Mouse (Mus musculus): ENCODE results near the gene Slc35f1. TPM values are rescaled to one million over a fixed set of nuclear protein-coding genes. Genes with fewer than 3 reads are reported as not detected.

The Slc35f1 gene
- 10 to 100 TPM; 83.1 to 86.2 TPM for total RNA-seq (2021)

DNA sequence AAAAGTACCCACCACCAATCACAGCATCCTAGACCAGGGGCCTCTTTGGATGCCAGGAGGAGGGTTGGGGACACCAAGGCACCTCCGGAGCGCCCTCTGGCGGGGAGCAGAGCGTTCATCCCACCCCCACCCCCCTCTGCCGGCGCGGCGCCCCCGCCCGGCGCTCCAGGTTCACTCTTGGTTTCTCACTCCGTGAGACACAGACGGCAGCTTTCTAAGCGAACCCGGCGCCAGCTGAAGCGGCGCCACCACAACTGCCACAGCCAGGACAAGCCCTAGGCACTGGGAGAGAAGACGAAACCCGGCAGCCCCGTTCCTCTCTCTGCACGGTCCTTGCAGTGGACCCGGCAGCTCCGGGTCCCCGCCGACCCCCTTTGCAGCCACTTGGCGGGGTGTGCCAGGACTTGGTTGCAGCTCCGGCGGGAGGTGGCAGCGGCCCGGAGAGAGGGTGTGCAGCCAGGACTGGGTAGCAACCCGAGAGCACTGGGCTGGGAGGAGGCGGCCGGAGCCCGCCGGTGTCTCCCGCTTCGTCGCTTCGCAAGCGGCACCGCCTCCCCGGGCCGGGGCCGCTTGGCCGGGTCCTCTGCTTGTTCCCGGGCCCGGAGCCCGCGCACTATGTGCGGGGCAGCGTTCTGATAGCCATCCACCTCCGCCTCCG lies at the start of gene Slc35f1:
Gene Slc35f1 (plus strand): TSS at position 200 of the 658 bp plus-strand sequence.
- intact Hi-C loops (cut with DNase I), result loop anchor here (5.0 kb wide), 2 partner anchors 153 to 258 kb away; no protein-coding TSS in a partner anchor

GRCm38 (mm10) chr10:52671234-52671633 lies 19.1 kb upstream of the Slc35f1 start:
- DNase-seq (ENCODE audit: extremely low spot score in 1 of 2, low spot score in 2 of 2), result no peak
- intact Hi-C loops (cut with DNase I), result no loop called here

More for the DNA sequence above, at the start of gene Slc35f1:
- DNase-seq (ENCODE audit: extremely low spot score in 1 of 2, low spot score in 2 of 2), result peak; percentile 74 to 88

DNA sequence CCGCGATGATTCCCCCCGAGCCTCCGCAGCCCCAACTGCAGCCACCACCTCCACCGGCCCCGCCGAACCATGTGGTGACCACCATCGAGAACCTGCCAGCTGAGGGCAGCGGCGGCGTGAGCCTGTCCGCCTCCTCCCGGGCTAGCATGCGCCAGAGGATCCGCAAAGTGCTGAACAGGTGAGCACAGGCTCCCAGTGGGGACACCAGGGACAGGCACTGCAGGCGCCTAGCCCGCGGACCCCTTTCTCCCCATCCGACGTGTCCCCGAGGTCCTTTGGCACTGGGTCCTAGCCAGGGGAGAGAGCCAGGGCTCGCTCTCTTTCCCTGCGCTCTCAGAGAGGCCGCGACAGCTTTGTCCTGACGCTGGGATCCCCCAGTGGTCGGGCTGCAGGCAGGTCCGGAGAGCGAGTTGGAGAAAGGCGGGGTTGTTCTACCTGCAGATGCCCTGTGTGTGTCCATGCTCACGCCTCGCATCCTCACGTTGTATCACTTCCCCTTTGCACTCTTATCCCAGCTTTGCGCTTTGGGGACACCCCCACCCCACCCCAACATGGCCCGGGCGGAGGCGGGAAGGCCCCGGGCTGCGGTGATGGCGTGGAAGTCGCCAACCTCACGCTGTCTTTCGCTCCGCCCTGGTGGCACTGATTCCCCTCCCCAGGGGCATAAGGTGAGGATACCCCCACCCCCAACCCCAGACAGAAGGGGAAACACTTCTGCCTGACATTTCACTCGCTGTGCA lies 829 bp downstream of the Slc35f1 start:
- intact Hi-C loops (cut with DNase I), result loop anchor here (5.0 kb wide), 2 partner anchors 154 to 259 kb away; no protein-coding TSS in a partner anchor
- peak in 1 of 2 experiments; percentile 52 for DNase-seq (ENCODE audit: extremely low spot score in 1 of 2, low spot score in 2 of 2)

DNA sequence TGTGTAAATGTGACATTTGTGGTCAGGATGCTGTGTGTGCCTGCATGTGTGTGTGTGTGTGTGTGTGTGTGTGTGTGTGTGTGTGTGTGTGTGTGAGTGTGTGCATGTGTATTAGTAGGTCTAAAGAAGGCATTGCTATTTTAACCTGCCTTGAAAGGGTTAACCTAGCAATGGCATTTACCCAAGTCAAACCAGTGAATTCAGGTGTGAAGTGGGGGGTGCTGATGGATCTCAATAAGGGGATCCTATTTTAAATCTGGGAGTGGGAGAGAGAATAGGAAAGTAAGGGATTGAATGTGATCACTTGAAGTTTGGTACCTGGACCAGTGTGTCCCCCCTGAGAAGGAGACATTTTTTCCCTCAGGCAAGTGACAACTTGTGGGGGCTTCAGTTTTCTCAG lies 13.4 kb downstream of the Slc35f1 start:
- no peak for DNase-seq (ENCODE audit: extremely low spot score in 1 of 2, low spot score in 2 of 2)

GRCm38 (mm10) chr10:52704101-52705051 lies 14.0 kb downstream of the Slc35f1 start:
- intact Hi-C loops (cut with DNase I), result no loop called here
- peak; percentile 50 to 76 for DNase-seq (ENCODE audit: extremely low spot score in 1 of 2, low spot score in 2 of 2)

More for the DNA sequence above, 13.4 kb downstream of the Slc35f1 start:
- intact Hi-C loops (cut with DNase I), result no loop called here

DNA sequence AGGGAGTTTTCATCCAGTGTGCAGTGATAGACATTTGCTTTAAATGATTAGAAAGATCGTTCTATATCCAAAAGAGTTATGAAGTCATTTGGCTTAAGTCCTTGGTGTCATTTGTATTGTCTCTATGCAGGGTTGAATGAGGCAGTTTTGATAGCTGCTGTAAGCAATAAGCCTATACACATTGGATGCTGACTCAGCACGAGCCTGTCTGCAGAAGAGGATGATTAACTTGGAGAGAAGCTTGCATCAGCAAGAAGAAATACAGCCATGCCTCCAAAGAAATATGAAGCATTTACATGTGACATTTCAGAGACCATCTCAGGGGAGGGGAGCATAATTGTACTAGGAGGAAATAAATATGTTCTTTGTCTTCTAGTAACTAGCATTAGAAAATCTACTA lies 19.1 kb downstream of the Slc35f1 start:
- intact Hi-C loops (cut with DNase I), result no loop called here
- DNase-seq (ENCODE audit: extremely low spot score in 1 of 2, low spot score in 2 of 2), result no peak

DNA sequence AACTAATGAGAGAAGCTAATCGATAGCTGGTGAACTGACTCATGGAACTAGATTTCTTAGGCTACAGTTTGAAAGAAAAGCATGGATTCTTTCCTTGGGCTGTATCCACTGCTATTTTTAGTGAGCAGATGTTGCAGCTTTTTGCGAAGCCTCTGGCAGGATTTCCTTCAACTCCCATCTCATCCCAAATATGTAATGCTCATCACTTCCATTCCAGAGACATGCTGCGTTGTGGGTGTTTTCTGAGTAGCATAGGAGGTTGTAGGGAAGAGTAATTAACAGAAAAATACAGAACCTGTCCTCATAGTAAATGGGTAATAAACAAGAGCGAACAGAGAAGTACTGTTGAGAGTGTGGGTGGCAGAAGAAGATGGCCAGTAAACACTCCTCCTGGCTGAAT lies 21.8 kb downstream of the Slc35f1 start:
- intact Hi-C loops (cut with DNase I), result no loop called here
- DNase-seq (ENCODE audit: extremely low spot score in 1 of 2, low spot score in 2 of 2), result peak in 1 of 2 experiments; percentile 23

GRCm38 (mm10) chr10:52714557-52714956 lies 24.2 kb downstream of the Slc35f1 start:
- intact Hi-C loops (cut with DNase I), result no loop called here
- DNase-seq (ENCODE audit: extremely low spot score in 1 of 2, low spot score in 2 of 2), result no peak

- intact Hi-C loops (cut with DNase I), result no loop called here
- DNase-seq (ENCODE audit: extremely low spot score in 1 of 2, low spot score in 2 of 2), result no peak
Observed at GRCm38 (mm10) chr10:52715146-52715545, 24.8 kb downstream of the Slc35f1 start.

DNA sequence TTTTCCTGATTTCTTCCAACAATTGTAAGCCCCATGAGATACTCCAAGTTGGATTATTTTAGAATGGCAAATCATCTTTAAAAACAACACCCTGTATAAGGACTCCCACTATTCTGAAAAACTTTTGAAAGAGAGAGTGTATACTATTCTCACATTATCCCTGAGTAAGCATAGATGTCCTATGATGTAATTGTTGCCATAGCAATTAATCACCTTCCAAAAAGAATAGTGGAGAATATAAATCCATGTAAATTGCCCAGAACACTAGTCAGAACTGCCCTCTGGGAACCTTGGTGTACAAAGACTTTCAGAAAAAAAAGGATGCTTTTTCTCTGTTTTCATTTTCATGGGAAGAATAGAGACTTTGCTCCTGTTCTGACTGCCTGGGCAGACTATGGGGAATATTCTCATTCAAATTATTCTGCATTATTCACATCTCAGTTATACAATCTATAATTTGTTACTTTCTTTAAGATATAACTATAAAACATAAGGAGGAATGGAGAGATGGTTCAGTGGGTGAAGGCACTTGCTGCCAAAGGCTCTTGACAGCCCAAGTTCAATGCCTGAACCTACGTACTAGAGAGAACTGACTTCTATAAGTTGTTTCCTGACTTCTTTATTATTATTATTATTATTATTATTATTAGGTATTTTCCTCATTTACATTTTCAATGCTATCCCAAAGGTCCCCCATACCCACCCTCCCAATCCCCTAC lies 28.0 kb downstream of the Slc35f1 start:
- intact Hi-C loops (cut with DNase I), result no loop called here

DNA sequence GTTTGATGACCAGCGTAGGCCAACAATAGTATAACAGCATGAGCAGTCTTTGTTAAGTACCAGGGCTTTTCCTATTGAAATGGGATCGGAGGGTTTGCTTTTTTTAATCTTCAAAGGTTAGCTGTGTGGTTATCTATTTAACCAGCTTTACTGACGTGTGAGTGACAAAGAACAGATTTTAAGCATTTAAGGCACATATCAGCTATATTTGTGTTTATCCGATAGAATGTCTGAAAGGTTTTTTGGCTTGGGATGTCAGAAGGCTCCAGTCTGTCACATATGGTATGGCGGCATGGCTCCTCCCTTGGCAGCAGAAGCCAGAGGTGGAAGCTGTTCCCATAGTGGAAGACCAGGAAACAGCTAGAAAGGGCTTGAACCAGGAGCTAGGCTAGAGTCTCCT lies 36.3 kb downstream of the Slc35f1 start:
- DNase-seq (ENCODE audit: extremely low spot score in 1 of 2, low spot score in 2 of 2), result no peak
- intact Hi-C loops (cut with DNase I), result no loop called here

More for the DNA sequence above, 28.0 kb downstream of the Slc35f1 start:
- DNase-seq (ENCODE audit: extremely low spot score in 1 of 2, low spot score in 2 of 2), result no peak

GRCm38 (mm10) chr10:52742671-52743379 lies 52.5 kb downstream of the Slc35f1 start:
- intact Hi-C loops (cut with DNase I), result no loop called here
- DNase-seq (ENCODE audit: extremely low spot score in 1 of 2, low spot score in 2 of 2), result peak; percentile 39 to 63

DNA sequence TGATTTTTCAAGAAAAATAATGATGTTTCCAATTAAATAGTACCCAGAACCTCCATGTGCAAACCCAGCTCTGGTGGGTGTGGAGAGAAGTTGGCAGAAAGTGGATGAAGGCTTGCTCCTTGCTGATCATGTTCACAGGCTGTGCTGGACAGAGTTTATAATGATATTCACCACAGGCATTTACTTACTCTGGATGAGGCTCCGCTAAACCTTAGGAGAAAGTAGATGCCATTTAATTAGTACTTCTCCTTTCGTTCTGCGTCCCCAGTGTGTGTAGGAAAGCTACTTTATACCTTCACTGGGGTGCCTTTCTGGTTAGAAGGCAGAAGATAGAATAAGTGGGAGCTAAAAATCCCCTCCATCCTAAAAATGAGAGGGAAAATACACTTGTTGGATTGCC lies 53.5 kb downstream of the Slc35f1 start:
- intact Hi-C loops (cut with DNase I), result no loop called here
- no peak for DNase-seq (ENCODE audit: extremely low spot score in 1 of 2, low spot score in 2 of 2)

- intact Hi-C loops (cut with DNase I), result no loop called here
- no peak for DNase-seq (ENCODE audit: extremely low spot score in 1 of 2, low spot score in 2 of 2)
Observed at GRCm38 (mm10) chr10:52748028-52748597, 57.8 kb downstream of the Slc35f1 start.

GRCm38 (mm10) chr10:52755949-52756679 lies 65.8 kb downstream of the Slc35f1 start:
- intact Hi-C loops (cut with DNase I), result no loop called here
- no peak for DNase-seq (ENCODE audit: extremely low spot score in 1 of 2, low spot score in 2 of 2)

DNA sequence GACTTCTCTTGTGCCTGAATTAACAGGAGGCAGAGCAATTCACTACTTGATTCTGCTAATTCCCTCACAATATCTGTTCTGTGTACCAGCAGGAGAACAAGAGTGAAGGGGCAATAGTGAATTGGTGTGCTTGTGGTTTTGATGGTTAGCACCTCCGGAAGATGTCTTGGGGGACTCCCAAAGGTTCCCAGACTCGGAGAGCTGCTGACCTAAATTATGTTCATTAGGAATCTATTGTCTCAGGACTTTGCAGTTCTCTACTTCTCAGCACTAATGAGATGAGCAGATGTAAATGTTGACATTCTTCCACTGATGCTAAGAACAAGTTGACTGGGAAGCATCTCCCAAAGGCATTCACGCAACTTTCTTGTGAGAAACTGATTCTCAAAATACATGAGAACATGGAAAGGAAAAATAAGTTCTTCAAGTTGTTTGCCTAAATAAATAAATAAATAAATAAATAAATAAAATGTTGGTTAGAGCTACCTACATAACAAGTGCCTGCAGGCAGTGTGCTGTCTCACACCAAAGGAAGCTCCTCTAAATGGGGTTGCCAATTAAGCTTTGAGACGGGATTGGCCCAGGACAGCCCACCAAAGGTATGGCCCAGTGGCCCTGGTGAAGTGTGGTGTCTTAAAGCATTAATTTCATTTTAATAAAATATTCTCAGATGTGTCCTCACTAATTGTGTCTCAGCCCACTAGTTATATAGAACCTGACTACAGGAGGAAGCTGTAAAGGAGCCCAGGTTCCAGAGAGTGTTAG lies 67.3 kb downstream of the Slc35f1 start:
- intact Hi-C loops (cut with DNase I), result no loop called here
- no peak for DNase-seq (ENCODE audit: extremely low spot score in 1 of 2, low spot score in 2 of 2)
